Mouse (Mus musculus) CH12.LX (cell line): Measurements from ENCODE around the gene Hipk2. TPM values are rescaled to one million over a fixed set of nuclear protein-coding genes. Genes with fewer than 3 reads are reported as not detected.

Experiments used
- DNase-seq: peaks from one replicate; pipeline ENCODE4 v3.0.0-alpha.2; 2013; ENCODE audit errors: extremely low read depth
- H3K27ac ChIP-seq: 2 replicates; pipeline ENCODE4 v1.5.1; 2012; ENCODE audit warnings: low read depth, mild to moderate bottlenecking, control low read depth, moderate library complexity; ENCODE audit not compliant: insufficient read depth
- H3K27me3 ChIP-seq: replicated peaks from 2 replicates; pipeline ENCODE3; 2012; ENCODE audit warnings: inconsistent platforms
- H3K36me3 ChIP-seq, 2 experiments: replicated peaks in 1 of 2; 2 replicates each; pipeline versions ENCODE3 to v1.6.1; 2012; ENCODE audit warnings: inconsistent platforms in 1 of 2, low read length in 1 of 2, mild to moderate bottlenecking in 1 of 2, mixed read lengths in 1 of 2, moderate library complexity in 1 of 2; ENCODE audit not compliant: control insufficient read depth in 1 of 2, insufficient read depth in 1 of 2
- H3K4me1 ChIP-seq, 2 experiments: 2 replicates each; pipeline ENCODE4 v1.6.1; 2012; ENCODE audit warnings: inconsistent platforms in 1 of 2, moderate library complexity in 1 of 2; ENCODE audit not compliant: insufficient read depth in 2 of 2, control insufficient read depth in 1 of 2
- H3K4me2 ChIP-seq: 2 replicates; pipeline ENCODE4 v1.6.1; 2012; ENCODE audit warnings: low read depth, mild to moderate bottlenecking, control low read depth; ENCODE audit not compliant: poor library complexity, insufficient read depth, severe bottlenecking
- H3K4me3 ChIP-seq, 3 experiments: fragments of 150-350 bp in 1 of 3; sonication (generic) in 1 of 3; replicated peaks in 1 of 3; 2 replicates each; pipeline versions ENCODE3 to v1.5.1; 2011 to 2012; ENCODE audit warnings: low read depth in 2 of 3, low read length in 2 of 3, mild to moderate bottlenecking in 2 of 3, moderate library complexity in 2 of 3, control low read depth in 1 of 3, improper control_type of control experiment in 1 of 3, inconsistent platforms in 1 of 3, mixed read lengths in 1 of 3; ENCODE audit not compliant: poor library complexity in 1 of 3
- H3K79me2 ChIP-seq: replicated peaks from 2 replicates; pipeline ENCODE4 v1.6.1; 2012; ENCODE audit warnings: mild to moderate bottlenecking, moderate library complexity; ENCODE audit not compliant: control insufficient read depth, poor library complexity, insufficient read depth, severe bottlenecking; ENCODE audit errors: extremely low read depth
- H3K9ac ChIP-seq: 2 replicates; pipeline ENCODE4 v1.6.1; 2012; ENCODE audit warnings: low read depth, mild to moderate bottlenecking, control low read depth, moderate library complexity; ENCODE audit not compliant: insufficient read depth
- H3K9me3 ChIP-seq: replicated peaks from 2 replicates; pipeline ENCODE3; 2012; ENCODE audit warnings: low read length, inconsistent platforms, mixed read lengths
- BHLHE40 ChIP-seq: IDR thresholded peaks from 2 replicates; pipeline ENCODE4 v1.6.1; 2011; ENCODE audit warnings: mild to moderate bottlenecking, low read depth, low read length, improper control_type of control experiment
- CHD1 ChIP-seq: IDR thresholded peaks from 2 replicates; pipeline ENCODE4 v1.6.1; 2012; ENCODE audit warnings: low read depth, low read length, improper control_type of control experiment, inconsistent platforms
- CTCF ChIP-seq, 2 experiments: IDR thresholded peaks in 1 of 2; conservative IDR thresholded peaks in 1 of 2; 2 replicates each; pipeline ENCODE4 v1.5.1; 2011 to 2012; ENCODE audit warnings: low read depth in 2 of 2, low read length in 2 of 2, improper control_type of control experiment in 1 of 2, inconsistent platforms in 1 of 2, mild to moderate bottlenecking in 1 of 2, moderate library complexity in 1 of 2
- E2F4 ChIP-seq: IDR thresholded peaks from 2 replicates; pipeline ENCODE4 v1.6.1; 2011; ENCODE audit warnings: low read depth, low read length, improper control_type of control experiment; ENCODE audit not compliant: insufficient replicate concordance
- ELF1 ChIP-seq: IDR thresholded peaks from 2 replicates; pipeline ENCODE4 v1.6.1; 2014; ENCODE audit warnings: low read depth, mild to moderate bottlenecking, inconsistent platforms, low read length, improper control_type of control experiment
- GABPA ChIP-seq: IDR thresholded peaks from 2 replicates; pipeline ENCODE4 v1.6.1; 2012; ENCODE audit warnings: low read depth, low read length, improper control_type of control experiment, inconsistent platforms; ENCODE audit not compliant: insufficient replicate concordance
- IRF4 ChIP-seq: IDR thresholded peaks from 2 replicates; pipeline ENCODE4 v1.6.1; 2014; ENCODE audit warnings: low read depth, mild to moderate bottlenecking, inconsistent platforms, low read length, improper control_type of control experiment
- JUN ChIP-seq: IDR thresholded peaks from 2 replicates; pipeline ENCODE4 v1.6.1; 2011; ENCODE audit warnings: low read depth, mild to moderate bottlenecking, low read length, improper control_type of control experiment, moderate library complexity; ENCODE audit not compliant: insufficient read depth
- JUND ChIP-seq: conservative IDR thresholded peaks from 2 replicates; pipeline ENCODE4 v1.6.1; 2011; ENCODE audit warnings: low read depth, low read length, improper control_type of control experiment
- KAT2A ChIP-seq: IDR thresholded peaks from 2 replicates; pipeline ENCODE4 v1.6.1; 2012; ENCODE audit warnings: low read length, improper control_type of control experiment, inconsistent platforms; ENCODE audit not compliant: insufficient replicate concordance
- MAX ChIP-seq: IDR thresholded peaks from 2 replicates; pipeline ENCODE4 v1.6.1; 2011; ENCODE audit warnings: low read length, improper control_type of control experiment
- MEF2A ChIP-seq: IDR thresholded peaks from 2 replicates; pipeline ENCODE4 v1.6.1; 2014; ENCODE audit warnings: low read depth, mild to moderate bottlenecking, inconsistent platforms, low read length, improper control_type of control experiment, borderline replicate concordance
- NRF1 ChIP-seq: IDR thresholded peaks from 2 replicates; pipeline ENCODE4 v1.6.1; 2014; ENCODE audit warnings: low read depth, mild to moderate bottlenecking, inconsistent platforms, low read length, improper control_type of control experiment, moderate library complexity
- POLR2A ChIP-seq: IDR thresholded peaks from 2 replicates; pipeline ENCODE4 v1.6.1; 2011; ENCODE audit warnings: low read depth, mild to moderate bottlenecking, improper control_type of control experiment, low read length
- RCOR1 ChIP-seq: conservative IDR thresholded peaks from 2 replicates; pipeline ENCODE4 v1.6.1; 2012; ENCODE audit warnings: low read depth, mild to moderate bottlenecking, inconsistent platforms, low read length, improper control_type of control experiment
- SIN3A ChIP-seq: IDR thresholded peaks from 2 replicates; pipeline ENCODE4 v1.6.1; 2012; ENCODE audit warnings: low read length, improper control_type of control experiment, inconsistent platforms
- TBP ChIP-seq: conservative IDR thresholded peaks from 2 replicates; pipeline ENCODE4 v1.6.1; 2011; ENCODE audit warnings: low read depth, low read length, improper control_type of control experiment
- USF1 ChIP-seq: IDR thresholded peaks from 2 replicates; pipeline ENCODE4 v1.6.1; 2014; ENCODE audit warnings: low read depth, mild to moderate bottlenecking, inconsistent platforms, low read length, improper control_type of control experiment
- ZNF384 ChIP-seq: IDR thresholded peaks from 2 replicates; pipeline ENCODE4 v1.6.1; 2012; ENCODE audit warnings: low read depth, low read length, improper control_type of control experiment, inconsistent platforms
- dilution Hi-C: fragments of 300-500 bp; cut with MboI; formaldehyde crosslinking; loops from 2 replicates; pipeline ENCODE4 v1.14.3; 2020; ENCODE audit warnings: low sequenced_read_pairs; ENCODE audit not compliant: extremely low pct_unique_long_range_greater_than_20kb, extremely low pct_ligation_motif_present
- in situ Hi-C: fragments of 300-500 bp; cut with MboI; formaldehyde crosslinking; loops from 3 replicates; pipeline ENCODE4 v1.14.3; 2019; ENCODE audit warnings: low sequenced_read_pairs, low pct_ligation_motif_present, low pct_unique_long_range_greater_than_20kb, mixed read lengths
- polyA plus RNA-seq: library from polyadenylated mRNA; unstranded; fragments of >175 nt; gene quantifications from 2 replicates; pipeline ENCODE4 v1.2.1, GENCODE M21; 2012; ENCODE audit warnings: low read depth; ENCODE audit not compliant: insufficient read length
- total RNA-seq, 2 experiments: library from RNA; depleted of rRNA; stranded (reverse); fragments of 300-350 nt in 1 of 2; fragments of >200 nt in 1 of 2; gene quantifications; 2 replicates each; pipeline ENCODE4 v1.2.3; 2012 to 2014

The Hipk2 gene
- total and polyA plus RNA-seq, 3 experiments = 1.6 to 5.3 (median 2.6) TPM

- no peaks in the 10 kb centered on the region for H3K36me3 ChIP-seq
- TF ChIP-seq SIN3A (no peak), E2F4 (no peak), CHD1 (no peak), ZNF384 (no peak), RCOR1 (no peak), JUN (no peak), TBP (no peak), IRF4 (no peak), CTCF (conservative IDR thresholded peaks at IDR 0.05 in 1 of 2, IDR thresholded peaks at IDR 0.05 in 1 of 2; ENCODE audit: low read depth in 2 of 2, low read length in 2 of 2) (no peak), USF1 (no peak), POLR2A (no peak), JUND (no peak), NRF1 (no peak), GABPA (no peak)
- TF ChIP-seq, all 38 proteins: peak for 0
- DNase-seq = no peak
- Histone ChIP-seq H3K4me1 (no peaks in the 10 kb centered on the region), H3K4me3 (no peak overlapping the region), H3K9me3 (no peaks in the 10 kb centered on the region), H3K4me2 (no peak overlapping the region), H3K27ac (no peak overlapping the region), H3K27me3 (no peaks in the 10 kb centered on the region), H3K9ac (no peak overlapping the region), H3K79me2 (no peaks in the 10 kb centered on the region)
- dilution Hi-C loops = no loop called here
- in situ Hi-C loops = no loop called here
These were observed 122.9 kb downstream of the Hipk2 start for GRCm38 (mm10) chr6:38753025-38753424.

DNA sequence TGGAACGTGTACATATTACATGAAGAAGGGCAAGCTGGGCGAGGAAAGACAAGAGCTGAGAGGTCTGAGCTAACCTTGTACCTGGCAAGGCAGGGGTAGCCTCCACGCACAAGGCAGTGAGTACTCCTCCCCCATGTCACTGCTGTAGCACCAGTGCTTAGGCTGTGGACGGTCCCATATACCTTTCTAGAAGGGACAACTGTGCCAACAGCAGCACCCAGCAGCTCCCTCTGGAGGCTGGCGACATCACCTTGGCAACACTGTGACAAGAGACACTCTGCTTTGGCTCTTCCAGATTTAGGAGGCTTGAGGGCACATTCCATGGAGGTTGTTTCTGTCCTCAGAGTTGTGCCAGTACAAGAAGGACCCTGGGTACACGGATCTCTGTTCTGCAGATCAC lies 123.5 kb downstream of the Hipk2 start:
- no peak overlapping the region for H3K4me2 ChIP-seq
- no peak overlapping the region for H3K27ac ChIP-seq
- in situ Hi-C loops = no loop called here
- H3K9ac ChIP-seq = no peak overlapping the region
- dilution Hi-C loops = no loop called here
- no peaks in the 10 kb centered on the region for H3K36me3 ChIP-seq
- DNase-seq = no peak
- H3K4me1 ChIP-seq = no peaks in the 10 kb centered on the region
- TF ChIP-seq CTCF (conservative IDR thresholded peaks at IDR 0.05 in 1 of 2, IDR thresholded peaks at IDR 0.05 in 1 of 2; ENCODE audit: low read depth in 2 of 2, low read length in 2 of 2) = peak in 1 of 2 experiments; percentile 31; a peak in 2 of 4 replicates
- no peak for TF ChIP-seq RCOR1
- no peaks in the 10 kb centered on the region for H3K9me3 ChIP-seq
- H3K79me2 ChIP-seq = no peaks in the 10 kb centered on the region
- H3K27me3 ChIP-seq = no peaks in the 10 kb centered on the region
- H3K4me3 ChIP-seq = no peak overlapping the region

DNA sequence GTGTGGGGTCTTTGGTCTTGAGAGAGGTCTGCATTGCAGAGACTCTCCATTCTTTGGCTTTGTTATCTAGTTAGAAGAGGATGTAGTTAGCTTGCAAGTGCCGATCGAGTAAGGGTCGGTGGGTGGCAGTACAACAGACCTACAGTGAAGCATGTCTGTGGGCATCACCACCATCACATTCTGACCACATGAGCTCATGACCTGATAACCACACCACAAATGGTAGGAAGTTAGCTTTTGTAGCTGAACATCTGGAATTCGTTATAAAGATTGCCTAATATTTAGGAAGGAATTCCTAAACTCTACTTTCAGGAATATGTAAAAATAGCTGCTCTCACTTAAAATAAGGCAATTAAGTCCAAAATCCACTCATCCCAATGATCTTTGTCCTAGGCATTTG lies 127.9 kb downstream of the Hipk2 start:
- in situ Hi-C loops (loop anchor here (25.0 kb wide), 1 partner anchor 314 kb away; no protein-coding TSS in a partner anchor), dilution Hi-C loops (no loop called here)
- H3K4me1 ChIP-seq = no peaks in the 10 kb centered on the region
- H3K4me3 ChIP-seq = no peak overlapping the region
- H3K79me2 ChIP-seq = no peaks in the 10 kb centered on the region
- H3K9ac ChIP-seq = no peak overlapping the region
- no peak for DNase-seq
- no peaks in the 10 kb centered on the region for H3K27me3 ChIP-seq
- TF ChIP-seq JUND (no peak), MEF2A (no peak), JUN (no peak), POLR2A (no peak), ELF1 (no peak), KAT2A (no peak), NRF1 (no peak), GABPA (no peak), BHLHE40 (no peak), MAX (no peak)
- peaks cover 2 to 5% of the 10 kb centered on the region in 2 experiments for H3K36me3 ChIP-seq
- no peaks in the 10 kb centered on the region for H3K9me3 ChIP-seq
- H3K27ac ChIP-seq = no peak overlapping the region
- H3K4me2 ChIP-seq = no peak overlapping the region
